Mouse (Mus musculus): Measurements from ENCODE around the gene Efna4. TPM values are rescaled to one million over a fixed set of nuclear protein-coding genes. Genes with fewer than 3 reads are reported as not detected.
A peak's percentile ranks its signal among the peaks of the same experiment; 100 is the strongest.

Gene Efna4
- polyA plus RNA-seq, 1 experiment from 2014 or later = 20.5 TPM

DNA sequence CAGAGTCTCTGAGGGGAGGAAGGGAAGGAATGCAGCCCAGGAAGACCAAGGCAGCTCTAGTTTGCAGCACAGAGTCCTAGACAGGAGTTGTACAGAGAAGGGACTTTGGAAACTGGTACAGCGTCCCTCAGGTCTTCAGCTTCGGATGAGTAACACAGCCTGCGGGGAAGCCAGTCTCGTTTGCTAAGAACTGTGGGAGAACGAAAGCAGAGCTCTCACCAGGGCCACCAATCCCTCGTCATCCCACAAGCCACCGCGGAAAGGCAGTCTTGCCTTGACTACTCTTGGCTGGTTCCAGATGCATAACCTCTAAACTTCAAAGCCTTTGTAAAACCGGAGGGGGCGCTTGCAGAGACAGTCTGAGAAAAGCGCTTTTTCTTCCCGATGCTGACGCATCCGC lies 38.3 kb downstream of the Efna4 start:
- Histone ChIP-seq H3K27ac (ENCODE audit: low read depth, low read length) (no peak overlapping the region), H3K27me3 (ENCODE audit: control insufficient read depth, insufficient read depth, low read length) (no peaks in the 10 kb centered on the region), H3K4me3 (ENCODE audit: low read depth, low read length) (no peak overlapping the region), H3K36me3 (ENCODE audit: control insufficient read depth, insufficient read depth, low read length) (no peaks in the 10 kb centered on the region), H3K4me2 (ENCODE audit: low read depth) (peak overlapping the region; percentile 35), H3K9me3 (ENCODE audit: control insufficient read depth, low read length) (no peaks in the 10 kb centered on the region), H3K4me1 (ENCODE audit: control insufficient read depth, insufficient read depth, low read length) (no peaks in the 10 kb centered on the region), H3K9ac (ENCODE audit: low read length) (no peak overlapping the region)
- ATAC-seq (ENCODE audit: insufficient read depth, low FRiP score, low TSS enrichment) = no peak
- WGBS = 3% methylated on average over 14 of the region's 14 CpGs
- DNase-seq (ENCODE audit: low spot score) = peak; percentile 40

DNA sequence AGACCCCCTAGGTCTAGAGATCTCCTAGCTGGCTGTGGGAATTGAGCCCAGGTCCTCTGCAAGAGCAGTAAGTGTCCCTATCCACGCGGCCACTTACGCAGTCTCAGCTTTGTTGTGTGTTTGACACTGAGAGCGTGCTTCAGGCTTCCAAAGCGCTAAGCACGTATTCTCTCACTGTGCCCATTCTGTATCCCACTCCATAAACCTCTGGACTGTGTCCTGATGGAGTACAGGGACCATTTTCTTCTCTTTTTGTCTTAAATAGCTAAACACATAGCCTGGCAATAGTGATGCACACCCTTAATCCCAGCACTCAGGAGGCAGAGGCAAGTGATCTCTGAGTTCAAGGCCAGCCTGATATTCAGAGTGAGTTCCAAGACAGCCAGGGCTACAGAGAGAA lies 38.9 kb downstream of the Efna4 start:
- no peak overlapping the region for H3K9ac ChIP-seq (ENCODE audit: low read length)
- H3K27ac ChIP-seq (ENCODE audit: low read depth, low read length) = no peak overlapping the region
- no peak for ATAC-seq (ENCODE audit: insufficient read depth, low FRiP score, low TSS enrichment)
- no peaks in the 10 kb centered on the region for H3K36me3 ChIP-seq (ENCODE audit: control insufficient read depth, insufficient read depth, low read length)
- H3K4me1 ChIP-seq (ENCODE audit: control insufficient read depth, insufficient read depth, low read length) = no peaks in the 10 kb centered on the region
- DNase-seq (ENCODE audit: low spot score) = no peak
- no peak overlapping the region for H3K4me3 ChIP-seq (ENCODE audit: low read depth, low read length)
- 82% methylated on average over 6 of the region's 6 CpGs for WGBS
- H3K4me2 ChIP-seq (ENCODE audit: low read depth) = no peak overlapping the region; the same call in 1 of the 2 replicates
- no peaks in the 10 kb centered on the region for H3K9me3 ChIP-seq (ENCODE audit: control insufficient read depth, low read length)
- no peaks in the 10 kb centered on the region for H3K27me3 ChIP-seq (ENCODE audit: control insufficient read depth, insufficient read depth, low read length)

DNA sequence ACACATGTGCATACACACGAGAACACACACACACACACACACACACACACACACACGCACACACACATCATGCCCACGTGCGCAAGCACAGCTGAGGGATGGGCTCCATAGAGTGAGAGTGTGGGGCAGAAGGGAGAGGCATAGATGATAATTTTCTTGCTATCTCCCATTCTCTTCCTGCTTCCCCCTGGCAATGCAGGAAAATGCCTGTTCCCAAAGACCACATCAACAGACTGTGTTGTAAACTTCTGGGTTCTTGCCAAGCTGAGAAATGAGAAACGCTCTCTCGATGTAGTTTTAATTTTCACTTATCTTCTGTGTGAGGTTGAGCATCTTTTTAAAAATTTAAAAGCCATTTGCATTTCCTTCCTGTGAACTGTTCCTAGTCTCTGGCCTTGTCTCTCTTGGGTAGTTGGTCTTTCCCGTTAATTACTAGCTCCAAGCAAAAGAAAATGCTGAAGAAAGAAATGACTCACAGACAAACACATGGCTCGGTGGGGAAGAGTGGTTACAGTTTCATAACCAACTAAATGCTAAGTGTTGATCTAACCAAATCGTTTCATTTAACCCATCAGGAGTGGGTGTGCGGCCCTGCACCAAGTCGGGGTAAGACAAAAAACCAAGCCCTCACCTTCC lies 40.9 kb downstream of the Efna4 start:
- no peak overlapping the region for H3K9ac ChIP-seq (ENCODE audit: low read length)
- no peak overlapping the region for H3K4me2 ChIP-seq (ENCODE audit: low read depth)
- no peaks in the 10 kb centered on the region for H3K36me3 ChIP-seq (ENCODE audit: control insufficient read depth, insufficient read depth, low read length)
- 91% methylated on average over 11 of the region's 11 CpGs for WGBS
- ATAC-seq (ENCODE audit: insufficient read depth, low FRiP score, low TSS enrichment) = no peak
- H3K27ac ChIP-seq (ENCODE audit: low read depth, low read length) = no peak overlapping the region
- no peaks in the 10 kb centered on the region for H3K9me3 ChIP-seq (ENCODE audit: control insufficient read depth, low read length)
- no peaks in the 10 kb centered on the region for H3K27me3 ChIP-seq (ENCODE audit: control insufficient read depth, insufficient read depth, low read length)
- no peak for DNase-seq (ENCODE audit: low spot score)
- H3K4me1 ChIP-seq (ENCODE audit: control insufficient read depth, insufficient read depth, low read length) = no peaks in the 10 kb centered on the region
- H3K4me3 ChIP-seq (ENCODE audit: low read depth, low read length) = no peak overlapping the region

DNA sequence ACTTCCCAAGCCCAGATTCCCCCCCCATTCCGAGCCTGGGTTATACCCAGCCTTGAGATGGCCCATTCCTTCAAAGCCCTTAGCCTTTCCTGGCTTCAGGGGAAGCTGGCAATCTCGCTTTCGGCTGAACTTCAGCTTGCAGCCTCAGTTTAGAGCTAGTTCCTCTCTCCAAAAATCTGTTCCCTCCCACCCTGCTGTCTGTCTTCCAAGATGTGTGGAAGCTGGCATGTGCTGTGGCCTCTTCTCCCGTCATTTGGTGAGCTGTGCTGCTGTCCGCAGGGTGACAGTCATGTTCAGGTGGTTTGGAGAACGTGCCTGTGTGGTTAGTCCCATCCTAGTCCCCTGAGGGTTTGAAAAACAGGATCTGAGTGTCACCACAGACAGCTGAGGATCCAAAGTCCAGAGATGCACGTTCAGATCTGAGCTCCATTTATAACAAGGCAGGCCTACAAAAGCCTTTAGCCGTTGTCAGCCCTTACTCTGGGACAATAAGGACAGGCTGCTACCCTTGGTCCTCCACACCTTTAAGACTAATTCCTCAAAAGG lies 42.1 kb downstream of the Efna4 start:
- H3K9me3 ChIP-seq (ENCODE audit: control insufficient read depth, low read length) = no peaks in the 10 kb centered on the region
- WGBS = 85% methylated on average over 8 of the region's 8 CpGs
- no peak overlapping the region for H3K4me3 ChIP-seq (ENCODE audit: low read depth, low read length)
- no peak overlapping the region for H3K4me2 ChIP-seq (ENCODE audit: low read depth)
- H3K4me1 ChIP-seq (ENCODE audit: control insufficient read depth, insufficient read depth, low read length) = no peaks in the 10 kb centered on the region
- DNase-seq (ENCODE audit: low spot score) = no peak
- no peaks in the 10 kb centered on the region for H3K36me3 ChIP-seq (ENCODE audit: control insufficient read depth, insufficient read depth, low read length)
- ATAC-seq (ENCODE audit: insufficient read depth, low FRiP score, low TSS enrichment) = no peak
- no peak overlapping the region for H3K27ac ChIP-seq (ENCODE audit: low read depth, low read length)
- no peaks in the 10 kb centered on the region for H3K27me3 ChIP-seq (ENCODE audit: control insufficient read depth, insufficient read depth, low read length)
- H3K9ac ChIP-seq (ENCODE audit: low read length) = no peak overlapping the region

DNA sequence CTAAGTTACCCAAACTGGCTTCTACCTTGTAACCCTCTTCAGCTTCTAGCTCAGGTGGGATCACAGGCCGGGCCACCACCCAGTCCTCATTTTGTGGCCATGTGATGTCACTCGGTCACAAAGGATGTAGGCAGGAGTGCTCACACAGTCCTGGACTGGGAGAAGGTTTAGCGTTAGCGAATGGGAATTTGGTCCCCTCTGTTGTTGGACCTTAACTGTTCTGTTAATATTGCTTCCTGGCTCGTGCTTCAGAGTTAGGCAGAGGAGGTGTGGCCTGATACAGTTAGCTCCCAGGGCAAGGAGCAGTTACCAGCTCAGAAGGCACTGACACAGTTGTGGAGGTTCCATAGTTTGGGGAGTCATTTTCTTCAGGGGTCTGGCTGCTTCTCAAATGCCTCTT lies 43.6 kb downstream of the Efna4 start:
- H3K36me3 ChIP-seq (ENCODE audit: control insufficient read depth, insufficient read depth, low read length) = no peaks in the 10 kb centered on the region
- no peak overlapping the region for H3K27ac ChIP-seq (ENCODE audit: low read depth, low read length)
- no peak overlapping the region for H3K4me2 ChIP-seq (ENCODE audit: low read depth)
- DNase-seq (ENCODE audit: low spot score) = no peak
- no peak for ATAC-seq (ENCODE audit: insufficient read depth, low FRiP score, low TSS enrichment)
- H3K4me1 ChIP-seq (ENCODE audit: control insufficient read depth, insufficient read depth, low read length) = no peaks in the 10 kb centered on the region
- no peaks in the 10 kb centered on the region for H3K27me3 ChIP-seq (ENCODE audit: control insufficient read depth, insufficient read depth, low read length)
- WGBS = 77% methylated on average over 5 of the region's 5 CpGs
- H3K4me3 ChIP-seq (ENCODE audit: low read depth, low read length) = no peak overlapping the region
- H3K9ac ChIP-seq (ENCODE audit: low read length) = no peak overlapping the region
- H3K9me3 ChIP-seq (ENCODE audit: control insufficient read depth, low read length) = no peaks in the 10 kb centered on the region

DNA sequence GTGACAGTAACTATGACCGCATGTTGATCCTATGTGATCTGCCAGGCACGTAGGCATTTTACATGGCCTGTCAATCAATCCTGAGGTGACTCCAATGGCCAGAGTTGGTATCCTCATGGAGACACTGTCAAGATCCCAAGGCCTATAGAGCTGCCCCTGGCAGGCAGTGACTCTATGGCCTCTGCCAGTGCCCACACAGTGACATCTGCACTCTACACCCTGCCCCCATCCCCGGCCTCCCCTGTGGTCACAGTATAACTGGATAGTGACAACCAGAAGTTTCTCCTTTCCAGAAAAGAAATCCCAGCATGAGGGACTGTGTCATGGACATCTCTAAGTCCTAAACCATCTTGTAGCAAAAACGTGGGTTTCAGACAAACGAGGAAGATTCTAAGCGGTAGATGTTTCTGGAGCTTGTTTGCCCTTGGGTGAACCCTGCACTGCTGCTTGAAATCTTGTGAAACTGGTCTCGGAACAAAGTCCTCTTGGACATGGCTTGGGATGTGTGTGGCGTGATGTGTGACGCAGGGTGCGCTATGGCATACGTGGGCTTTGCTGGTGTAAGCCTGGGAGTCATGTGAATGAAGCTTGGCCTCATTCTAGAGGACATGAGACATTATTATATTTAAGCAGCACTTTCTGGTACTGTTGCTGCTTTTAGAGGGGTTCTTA lies 44.4 kb downstream of the Efna4 start:
- Histone ChIP-seq H3K4me3 (ENCODE audit: low read depth, low read length) (no peak overlapping the region), H3K4me2 (ENCODE audit: low read depth) (no peak overlapping the region), H3K36me3 (ENCODE audit: control insufficient read depth, insufficient read depth, low read length) (no peaks in the 10 kb centered on the region), H3K4me1 (ENCODE audit: control insufficient read depth, insufficient read depth, low read length) (no peaks in the 10 kb centered on the region), H3K9ac (ENCODE audit: low read length) (no peak overlapping the region), H3K27me3 (ENCODE audit: control insufficient read depth, insufficient read depth, low read length) (no peaks in the 10 kb centered on the region), H3K27ac (ENCODE audit: low read depth, low read length) (no peak overlapping the region), H3K9me3 (ENCODE audit: control insufficient read depth, low read length) (no peaks in the 10 kb centered on the region)
- ATAC-seq (ENCODE audit: insufficient read depth, low FRiP score, low TSS enrichment) (no peak), DNase-seq (ENCODE audit: low spot score) (no peak)
- WGBS = 88% methylated on average over 11 of the region's 11 CpGs

DNA sequence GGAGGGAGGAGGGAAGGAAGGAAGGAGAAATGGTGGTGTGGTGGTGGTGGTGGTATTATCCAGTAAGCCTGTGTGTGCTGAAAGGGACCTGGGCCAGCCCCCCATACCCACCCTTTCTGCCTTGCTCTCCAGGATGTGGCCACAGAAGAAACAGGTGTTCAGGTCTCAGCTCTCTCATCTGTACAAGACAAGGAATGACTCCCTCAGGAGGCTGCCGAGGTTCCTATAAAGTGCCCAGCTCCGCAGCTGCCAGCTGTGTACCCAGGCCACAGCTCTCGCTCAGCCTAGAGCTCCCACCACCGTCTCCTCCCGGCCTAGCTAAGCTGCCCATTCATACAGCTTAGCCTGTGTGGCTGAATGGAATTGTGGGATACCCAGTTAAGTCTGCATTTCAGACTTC lies 45.5 kb downstream of the Efna4 start:
- Histone ChIP-seq H3K36me3 (ENCODE audit: control insufficient read depth, insufficient read depth, low read length) (no peaks in the 10 kb centered on the region), H3K9ac (ENCODE audit: low read length) (no peak overlapping the region), H3K27ac (ENCODE audit: low read depth, low read length) (no peak overlapping the region), H3K27me3 (ENCODE audit: control insufficient read depth, insufficient read depth, low read length) (no peaks in the 10 kb centered on the region), H3K4me1 (ENCODE audit: control insufficient read depth, insufficient read depth, low read length) (no peaks in the 10 kb centered on the region), H3K4me2 (ENCODE audit: low read depth) (no peak overlapping the region), H3K4me3 (ENCODE audit: low read depth, low read length) (no peak overlapping the region), H3K9me3 (ENCODE audit: control insufficient read depth, low read length) (no peaks in the 10 kb centered on the region)
- DNase-seq (ENCODE audit: low spot score) = no peak
- WGBS = 79% methylated on average over 5 of the region's 5 CpGs
- ATAC-seq (ENCODE audit: insufficient read depth, low FRiP score, low TSS enrichment) = no peak

DNA sequence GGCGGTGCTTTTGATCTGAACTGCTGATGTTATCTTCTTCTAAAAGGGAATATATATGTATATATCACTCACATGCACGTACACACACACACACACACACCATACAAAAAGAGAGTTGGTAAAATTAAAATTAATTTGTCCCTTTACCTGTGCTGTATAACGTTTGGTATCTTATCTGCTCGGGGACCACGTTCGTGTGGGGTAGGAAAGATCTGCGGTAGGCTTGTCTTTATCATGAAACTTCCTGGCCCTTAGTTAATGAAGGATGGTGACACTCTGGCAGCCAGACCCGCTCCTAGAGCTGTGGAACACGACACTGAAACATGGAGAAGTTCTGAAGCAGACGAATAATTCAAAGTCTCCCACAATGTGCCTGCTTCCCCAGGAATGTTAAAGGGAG lies 46.0 kb downstream of the Efna4 start:
- WGBS = 84% methylated on average over 10 of the region's 10 CpGs
- Histone ChIP-seq H3K4me3 (ENCODE audit: low read depth, low read length) (no peak overlapping the region), H3K9ac (ENCODE audit: low read length) (no peak overlapping the region), H3K4me1 (ENCODE audit: control insufficient read depth, insufficient read depth, low read length) (no peaks in the 10 kb centered on the region), H3K27me3 (ENCODE audit: control insufficient read depth, insufficient read depth, low read length) (no peaks in the 10 kb centered on the region), H3K36me3 (ENCODE audit: control insufficient read depth, insufficient read depth, low read length) (no peaks in the 10 kb centered on the region), H3K4me2 (ENCODE audit: low read depth) (no peak overlapping the region), H3K27ac (ENCODE audit: low read depth, low read length) (no peak overlapping the region), H3K9me3 (ENCODE audit: control insufficient read depth, low read length) (no peaks in the 10 kb centered on the region)
- ATAC-seq (ENCODE audit: insufficient read depth, low FRiP score, low TSS enrichment) (no peak), DNase-seq (ENCODE audit: low spot score) (no peak)

DNA sequence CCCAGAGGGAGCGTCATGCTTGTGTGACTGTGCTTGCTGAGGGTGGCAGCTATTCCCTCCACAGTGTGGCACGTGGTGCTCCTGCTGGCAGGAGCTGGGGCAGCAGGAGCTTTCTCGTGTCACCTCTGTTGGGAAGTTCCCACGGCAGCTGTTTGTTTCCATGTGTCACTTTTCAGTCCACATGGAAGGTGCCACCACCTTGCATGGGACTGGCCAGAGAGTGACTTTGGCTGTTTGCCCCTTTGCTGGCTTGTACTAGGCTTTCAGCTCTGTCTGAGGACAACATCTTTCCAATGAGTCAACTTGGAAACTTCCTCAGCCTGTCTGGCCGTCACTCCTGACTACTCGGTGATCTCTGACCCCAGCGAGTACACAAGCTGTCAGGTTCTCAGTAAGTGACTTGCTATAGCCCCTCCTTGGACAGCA lies 49.3 kb downstream of the Efna4 start:
- Histone ChIP-seq H3K36me3 (ENCODE audit: control insufficient read depth, insufficient read depth, low read length) (no peaks in the 10 kb centered on the region), H3K4me1 (ENCODE audit: control insufficient read depth, insufficient read depth, low read length) (no peaks in the 10 kb centered on the region; the same call in 1 of the 2 replicates), H3K27me3 (ENCODE audit: control insufficient read depth, insufficient read depth, low read length) (no peaks in the 10 kb centered on the region), H3K4me3 (ENCODE audit: low read depth, low read length) (no peak overlapping the region), H3K9me3 (ENCODE audit: control insufficient read depth, low read length) (no peaks in the 10 kb centered on the region), H3K9ac (ENCODE audit: low read length) (no peak overlapping the region), H3K27ac (ENCODE audit: low read depth, low read length) (no peak overlapping the region), H3K4me2 (ENCODE audit: low read depth) (no peak overlapping the region)
- DNase-seq (ENCODE audit: low spot score) = no peak
- WGBS = 52% methylated on average over 7 of the region's 7 CpGs
- ATAC-seq (ENCODE audit: insufficient read depth, low FRiP score, low TSS enrichment) = no peak

All from neural tube, embryonic 11.5 days (tissue).